Mouse (Mus musculus): ENCODE results near the gene Fhl2.

DNA sequence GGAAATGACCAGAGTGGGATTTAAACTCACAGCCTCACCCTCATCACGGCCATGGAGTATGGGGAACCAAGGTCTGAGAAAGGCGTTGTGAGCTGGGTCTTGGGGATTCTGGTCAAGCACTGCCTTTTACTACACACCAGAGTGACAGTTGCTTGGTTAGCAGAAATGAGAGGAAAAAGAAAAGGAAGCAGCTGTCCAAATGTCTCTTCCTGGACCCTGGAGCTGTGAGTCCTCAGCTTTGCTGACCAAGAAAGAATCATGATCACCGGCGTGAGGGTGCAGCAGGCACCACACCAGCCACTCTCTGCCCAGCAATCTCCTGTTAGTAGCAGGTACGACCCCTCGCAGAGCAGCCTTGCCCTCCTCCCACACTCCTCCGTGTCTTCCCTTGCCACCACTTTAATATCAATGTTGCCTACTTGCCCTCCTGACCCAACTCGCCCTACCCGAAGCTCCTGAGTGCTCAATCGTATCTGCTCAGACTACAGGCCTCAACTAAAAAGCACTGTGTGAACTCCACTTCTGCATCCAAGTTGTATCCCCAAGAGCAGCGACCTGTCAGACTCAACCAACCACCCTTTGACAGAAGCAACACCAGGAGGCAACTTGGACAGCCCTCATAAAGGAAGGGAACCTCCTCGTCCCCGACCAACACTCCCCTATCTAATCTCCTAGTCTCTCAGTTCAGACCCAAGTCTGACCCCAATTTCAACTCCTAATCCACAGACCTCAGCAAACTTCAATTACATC lies 105.3 kb downstream of the Fhl2 start:
- TF ChIP-seq CTCF (IDR thresholded peaks at IDR 0.05; ENCODE audit: low read depth, low read length) (no peak), POLR2A (IDR thresholded peaks at IDR 0.05; ENCODE audit: extremely low read depth, insufficient read depth, low read length) (no peak)
